Mouse (Mus musculus) heart, adult 8-10 months (tissue): Measurements from ENCODE around the gene Irgm2. TPM values are rescaled to one million over a fixed set of nuclear protein-coding genes. Genes with fewer than 3 reads are reported as not detected.

Source experiments
- DNase-seq: peaks from one replicate; pipeline ENCODE4 v3.0.0; 2022; ENCODE audit warnings: low spot score
- total RNA-seq, 4 experiments: library from RNA; stranded (reverse); gene quantifications; 2 replicates each; pipeline ENCODE4 v1.2.4; 2022

Gene Irgm2
- total RNA-seq, 4 experiments from 2014 or later: 10.8 to 11.6 (median 11.5) TPM

DNA sequence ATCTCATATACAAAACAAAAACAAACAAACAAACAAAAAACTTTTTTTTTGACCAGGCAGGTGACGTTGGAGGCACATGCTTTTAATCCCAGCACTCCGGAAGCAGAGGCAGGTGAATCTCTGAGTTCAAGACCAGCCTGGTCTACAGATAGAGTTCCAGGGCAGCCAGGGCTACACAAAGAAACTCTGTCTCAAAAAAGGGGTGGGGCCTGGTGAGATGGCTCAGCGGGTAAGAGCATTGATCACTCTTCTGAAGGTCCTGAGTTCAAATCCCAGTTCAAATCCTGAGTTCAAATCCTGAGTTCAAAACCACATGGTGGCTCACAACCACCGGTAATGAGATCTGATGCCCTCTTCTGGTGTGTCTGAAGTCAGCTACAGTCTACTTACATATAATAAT lies 62.4 kb downstream of the Irgm2 start:
- DNase-seq: no peak

DNA sequence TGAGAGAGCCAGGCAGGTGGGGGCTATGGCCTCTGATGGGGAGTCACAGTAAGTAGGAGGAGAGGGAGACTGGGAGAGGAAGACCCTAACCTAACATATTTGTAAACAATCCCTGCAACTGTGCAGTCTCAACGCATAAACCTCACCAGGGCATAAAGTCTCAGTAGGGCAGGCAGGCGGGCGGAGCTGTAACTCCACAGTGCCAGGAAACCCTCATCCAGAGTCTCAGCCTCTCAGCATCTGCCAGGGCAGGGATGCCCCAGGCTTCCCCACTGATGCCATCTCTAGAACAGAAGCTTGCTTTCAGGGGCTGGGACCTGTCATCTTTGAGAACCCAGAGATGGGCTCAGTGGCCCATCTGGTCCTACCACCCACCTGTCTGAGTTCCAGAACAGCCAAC lies 62.9 kb downstream of the Irgm2 start:
- DNase-seq: no peak

- DNase-seq: no peak
These were observed 64.1 kb downstream of the Irgm2 start for GRCm38 (mm10) chr11:58263516-58263915.

DNA sequence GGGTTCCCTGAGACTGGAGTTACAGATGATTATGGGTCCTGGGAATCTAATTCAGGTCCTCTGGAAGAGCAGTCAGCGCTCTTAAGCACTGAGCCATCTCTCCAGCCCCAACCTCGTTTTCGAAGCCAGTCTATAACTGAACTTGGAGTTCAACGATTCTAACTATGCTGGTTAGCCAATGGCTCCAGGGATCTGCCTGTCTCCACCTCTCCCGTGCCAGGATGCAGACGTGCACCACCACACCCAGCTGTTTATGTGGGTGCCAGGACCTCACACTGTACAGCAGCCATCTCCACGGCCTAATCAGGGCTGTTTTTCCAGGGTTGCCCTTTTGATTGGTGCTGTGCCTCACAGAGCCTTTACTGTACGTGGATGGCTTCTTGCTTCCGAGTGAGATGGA lies 65.1 kb downstream of the Irgm2 start:
- DNase-seq: no peak

- no peak for DNase-seq
These were observed 68.9 kb downstream of the Irgm2 start for GRCm38 (mm10) chr11:58268285-58268684.

Other genes with a start within 250 kb of the Irgm2 start
- gene Larp1, start 190.6 kb upstream of the Irgm2 start, total RNA-seq: 10 to 100 TPM; 61.6 to 70.0 (median 65.1) TPM
- gene Gm12248, start 106.5 kb upstream of the Irgm2 start, total RNA-seq: not detected
- gene Cnot8, start 95.5 kb upstream of the Irgm2 start, total RNA-seq: 10 to 100 TPM; 34.2 to 36.4 (median 35.8) TPM
- gene Gemin5, start 31.1 kb upstream of the Irgm2 start, total RNA-seq: 1 to 10 TPM; 8.8 to 9.6 (median 9.2) TPM
- gene Mrpl22, start 28.0 kb upstream of the Irgm2 start, total RNA-seq: 10 to 100 TPM; 45.6 to 62.3 (median 52.4) TPM
- 10 to 100 TPM in 2 of 4 experiments, 1 to 10 TPM in 2; 8.5 to 10.9 (median 9.5) TPM for gene Igtp, start 62 bp upstream of the Irgm2 start, total RNA-seq
- not detected for gene 4930438A08Rik, start 75.2 kb downstream of the Irgm2 start, total RNA-seq
- gene Zfp692, start 107.5 kb downstream of the Irgm2 start, total RNA-seq: 1 to 10 TPM; 3.0 to 5.0 (median 3.5) TPM
- gene Zfp672, start 130.7 kb downstream of the Irgm2 start, total RNA-seq: 10 to 100 TPM; 41.4 to 45.8 (median 45.2) TPM
- 10 to 100 TPM; 25.4 to 36.8 (median 30.4) TPM for gene Sh3bp5l, start 131.1 kb downstream of the Irgm2 start, total RNA-seq
- gene Lypd8, start 179.4 kb downstream of the Irgm2 start, total RNA-seq: not detected
- gene 1810065E05Rik, start 221.5 kb downstream of the Irgm2 start, total RNA-seq: not detected
- gene Gm12253, start 232.9 kb downstream of the Irgm2 start, total RNA-seq: not detected